Mouse (Mus musculus) hindbrain, embryonic 12.5 days (tissue): ENCODE measurements around the gene Flt4. TPM values are rescaled to one million over a fixed set of nuclear protein-coding genes. Genes with fewer than 3 reads are reported as not detected.
"Not testable (repeated sequence)": the region's sequence is repeated elsewhere in the genome, so short reads cannot be mapped to it uniquely, and the experiment has no call there.

Source experiments
- ATAC-seq: fragments of 200-750 bp; cut with Nextera tagmentation; 2 replicates; pipeline ENCODE4 v1.8.0; 2017; ENCODE audit warnings: moderate TSS enrichment; ENCODE audit not compliant: low FRiP score
- H3K27ac ChIP-seq: fragments of 300-500 bp; sonication (generic); 2 replicates; pipeline ENCODE4 v1.5.1; 2016; ENCODE audit warnings: mild to moderate bottlenecking
- H3K27me3 ChIP-seq: fragments of 300-500 bp; sonication (generic); 2 replicates; pipeline ENCODE4 v1.6.1; 2016; ENCODE audit warnings: mild to moderate bottlenecking
- H3K36me3 ChIP-seq: fragments of 300-500 bp; sonication (generic); 2 replicates; pipeline ENCODE4 v1.6.1; 2016; ENCODE audit warnings: mild to moderate bottlenecking
- H3K4me1 ChIP-seq: fragments of 300-500 bp; sonication (generic); 2 replicates; pipeline ENCODE4 v1.6.1; 2016
- H3K4me2 ChIP-seq: fragments of 300-500 bp; sonication (generic); replicated peaks from 2 replicates; pipeline ENCODE4 v1.6.1; 2016; ENCODE audit warnings: mild to moderate bottlenecking
- H3K4me3 ChIP-seq: fragments of 300-500 bp; sonication (generic); 2 replicates; pipeline ENCODE4 v1.5.1; 2016; ENCODE audit warnings: mild to moderate bottlenecking
- H3K9ac ChIP-seq: fragments of 300-500 bp; sonication (generic); 2 replicates; pipeline ENCODE4 v1.6.1; 2016; ENCODE audit warnings: mild to moderate bottlenecking, moderate library complexity
- H3K9me3 ChIP-seq: fragments of 300-500 bp; sonication (generic); replicated peaks from 2 replicates; pipeline ENCODE4 v1.6.1; 2016; ENCODE audit warnings: mild to moderate bottlenecking
- WGBS: fragments of 180-500 bp; shearing (Covaris S2); methylation state at CpG from one replicate; pipeline ENCODE4 v1.1.7; 2016; 5-methylcytosine and 5-hydroxymethylcytosine counted together
- polyA plus RNA-seq: library from polyadenylated mRNA; unstranded; fragments of >200 nt; fragmentation: Nextera tagmentation; extraction: Ambion mirVana; gene quantifications from 2 replicates; pipeline ENCODE4 v1.2.1, GENCODE M21; 2016

Flt4 gene
- 3.3 and 4.0 TPM in 2 replicates for polyA plus RNA-seq

GRCm38 (mm10) chr11:49608938-49609867 is at the start of gene Flt4:
Gene Flt4 (plus strand): TSS chr11:49609263.
- not testable (repeated sequence) for H3K9me3 ChIP-seq, H3K36me3 ChIP-seq, H3K9ac ChIP-seq, H3K4me1 ChIP-seq, H3K27ac ChIP-seq
- peak within 1 kb of the TSS; percentile 45 for H3K4me3 ChIP-seq
- WGBS, result 6% methylated on average over 50 of the region's 61 CpGs
- H3K27me3 ChIP-seq, result peaks cover 59% of the 10 kb centered on the region
- H3K4me2 ChIP-seq, result peak within 1 kb of the TSS; percentile 70
- peak; percentile 70 for ATAC-seq

- not testable (repeated sequence) for H3K36me3 ChIP-seq
Observed at GRCm38 (mm10) chr11:49575054-49575453, 34.0 kb upstream of the Flt4 start.

GRCm38 (mm10) chr11:49580452-49580851 is 28.6 kb upstream of the Flt4 start:
- not testable (repeated sequence) for H3K27me3 ChIP-seq, H3K9ac ChIP-seq, H3K4me2 ChIP-seq, H3K27ac ChIP-seq, H3K9me3 ChIP-seq, ATAC-seq, H3K4me3 ChIP-seq, H3K36me3 ChIP-seq, H3K4me1 ChIP-seq
- WGBS, result 89% methylated on average over 8 of the region's 8 CpGs

More at GRCm38 (mm10) chr11:49575054-49575453, 34.0 kb upstream of the Flt4 start:
- H3K4me2 ChIP-seq, H3K4me1 ChIP-seq, ATAC-seq, H3K27me3 ChIP-seq, H3K9ac ChIP-seq, H3K4me3 ChIP-seq, H3K27ac ChIP-seq, H3K9me3 ChIP-seq: not testable (repeated sequence)
- WGBS, result 34% methylated on average over 2 of the region's 2 CpGs

GRCm38 (mm10) chr11:49590213-49590612 is 18.9 kb upstream of the Flt4 start:
- no peaks in the 10 kb centered on the region for H3K9me3 ChIP-seq
- ATAC-seq, result no peak
- no peaks in the 10 kb centered on the region for H3K27me3 ChIP-seq
- no peak overlapping the region for H3K4me2 ChIP-seq
- H3K4me3 ChIP-seq, result no peak overlapping the region
- 95% methylated on average over 19 of the region's 19 CpGs for WGBS
- no peak overlapping the region for H3K27ac ChIP-seq
- no peaks in the 10 kb centered on the region for H3K36me3 ChIP-seq
- no peaks in the 10 kb centered on the region for H3K4me1 ChIP-seq
- H3K9ac ChIP-seq, result no peak overlapping the region

GRCm38 (mm10) chr11:49597149-49597548 is 11.9 kb upstream of the Flt4 start:
- not testable (repeated sequence) for H3K36me3 ChIP-seq

GRCm38 (mm10) chr11:49608306-49608705 is 757 bp upstream of the Flt4 start:
- peaks cover 50% of the 10 kb centered on the region for H3K27me3 ChIP-seq
- not testable (repeated sequence) for H3K9me3 ChIP-seq

More at GRCm38 (mm10) chr11:49597149-49597548, 11.9 kb upstream of the Flt4 start:
- not testable (repeated sequence) for H3K9ac ChIP-seq, H3K4me2 ChIP-seq, H3K9me3 ChIP-seq, H3K4me1 ChIP-seq, ATAC-seq, H3K27ac ChIP-seq, H3K27me3 ChIP-seq, H3K4me3 ChIP-seq
- WGBS, result 73% methylated on average over 2 of the region's 2 CpGs

GRCm38 (mm10) chr11:49609868-49610824 is 1.1 kb downstream of the Flt4 start:
- Histone ChIP-seq H3K4me2 (peak overlapping the region; percentile 70), H3K27me3 (peaks cover 67% of the 10 kb centered on the region), H3K4me3 (peak overlapping the region; percentile 45)
- peak; percentile 24; the same call in 1 of the 2 replicates for ATAC-seq
- not testable (repeated sequence) for H3K9me3 ChIP-seq, H3K4me1 ChIP-seq, H3K27ac ChIP-seq, H3K36me3 ChIP-seq, H3K9ac ChIP-seq
- 1% methylated on average over 50 of the region's 52 CpGs for WGBS

More at GRCm38 (mm10) chr11:49608306-49608705, 757 bp upstream of the Flt4 start:
- H3K4me2 ChIP-seq, H3K4me1 ChIP-seq, H3K27ac ChIP-seq, ATAC-seq, H3K4me3 ChIP-seq, H3K36me3 ChIP-seq, H3K9ac ChIP-seq: not testable (repeated sequence)
- WGBS, result 78% methylated on average over 5 of the region's 5 CpGs

- H3K36me3 ChIP-seq, ATAC-seq, H3K9ac ChIP-seq, H3K4me3 ChIP-seq, H3K4me1 ChIP-seq, H3K4me2 ChIP-seq, H3K9me3 ChIP-seq, H3K27ac ChIP-seq: not testable (repeated sequence)
- peaks cover 73% of the 10 kb centered on the region for H3K27me3 ChIP-seq
- 22% methylated on average over 3 of the region's 3 CpGs for whole genome bisulfite sequencing
Observed at GRCm38 (mm10) chr11:49611349-49611748, 2.3 kb downstream of the Flt4 start.

- no peaks in the 10 kb centered on the region for H3K36me3 ChIP-seq
- no peak overlapping the region for H3K27ac ChIP-seq
- H3K9me3 ChIP-seq, result no peaks in the 10 kb centered on the region
- 0 out of 2 replicates have a peak, but pooled peaks cover 5% of the 10 kb centered on the region for H3K4me1 ChIP-seq
- WGBS, result 49% methylated on average over 3 of the region's 3 CpGs
- peaks cover 70% of the 10 kb centered on the region for H3K27me3 ChIP-seq
- no peak overlapping the region for H3K4me3 ChIP-seq
- H3K9ac ChIP-seq, result no peak overlapping the region
- ATAC-seq, result no peak
- no peak overlapping the region for H3K4me2 ChIP-seq
Observed at GRCm38 (mm10) chr11:49612154-49612553, 3.1 kb downstream of the Flt4 start.

- Histone ChIP-seq H3K4me1 (0 out of 2 replicates have a peak, but pooled peaks cover 5% of the 10 kb centered on the region), H3K36me3 (no peaks in the 10 kb centered on the region), H3K27ac (no peak overlapping the region), H3K9me3 (no peaks in the 10 kb centered on the region), H3K4me2 (no peak overlapping the region), H3K27me3 (peaks cover 62% of the 10 kb centered on the region), H3K4me3 (no peak overlapping the region), H3K9ac (no peak overlapping the region)
- WGBS, result 17% methylated on average over 10 of the region's 10 CpGs
- no peak for ATAC-seq
Observed at GRCm38 (mm10) chr11:49613349-49613748, 4.3 kb downstream of the Flt4 start.

- no peak overlapping the region for H3K4me2 ChIP-seq
- no peak for ATAC-seq
- peaks cover 37% of the 10 kb centered on the region for H3K27me3 ChIP-seq
- H3K27ac ChIP-seq, result no peak overlapping the region
- no peaks in the 10 kb centered on the region for H3K36me3 ChIP-seq
- no peaks in the 10 kb centered on the region for H3K9me3 ChIP-seq
- H3K4me1 ChIP-seq, result no peaks in the 10 kb centered on the region
- no peak overlapping the region for H3K4me3 ChIP-seq
- 89% methylated on average over 10 of the region's 10 CpGs for WGBS
- no peak overlapping the region for H3K9ac ChIP-seq
Observed at GRCm38 (mm10) chr11:49615856-49616725, 7.0 kb downstream of the Flt4 start.
